Comparison of ENCODE assay signal across 8 mouse cellular contexts in genomic region chr17:12782861-12783847, GRCm38 (mm10). TPM values are rescaled to one million over a fixed set of nuclear protein-coding genes. Genes with fewer than 3 reads are reported as not detected.
DNase-seq lines count a peak whose midpoint lies in the region; ATAC-seq and TF ChIP-seq lines count a peak whose summit lies in the region.

No protein-coding gene starts in this region.

- H3K27me3 ChIP-seq in heart, adult 2 months (ENCODE audit: control insufficient read depth, insufficient read depth, low read length), result no peaks in the 10 kb centered on the region
- no peaks in the 10 kb centered on the region for H3K27me3 ChIP-seq in CH12.LX (replicated peaks)
- H3K27me3 ChIP-seq in myocyte (ENCODE audit: control insufficient read depth, insufficient read depth, insufficient read length), result no peaks in the 10 kb centered on the region
- no peaks in the 10 kb centered on the region for H3K27me3 ChIP-seq in hindbrain, embryonic 14.5 days (ENCODE audit: control insufficient read depth, insufficient read depth, low read length)

- peak overlapping the region; percentile 66 for H3K4me2 ChIP-seq in CH12.LX (ENCODE audit: insufficient read depth, low read depth, poor library complexity, severe bottlenecking)
- peak overlapping the region; percentile 81 for H3K4me2 ChIP-seq in myocyte (ENCODE audit: low read depth)
- no peak overlapping the region for H3K4me2 ChIP-seq in hindbrain, embryonic 14.5 days (replicated peaks)

- intact Hi-C loops in heart, adult 2 months (cut with DNase I), result no loop called here
- intact Hi-C loops in left cerebral cortex, postnatal 14 days (cut with DNase I), result no loop called here

- peak overlapping the region; percentile 35; the same call in 1 of the 2 replicates for H3K9ac ChIP-seq in heart, adult 2 months (ENCODE audit: low read depth, low read length)
- H3K9ac ChIP-seq in CH12.LX (ENCODE audit: insufficient read depth, low read depth), result no peak overlapping the region; the same call in 1 of the 2 replicates
- H3K9ac ChIP-seq in hindbrain, embryonic 14.5 days, result no peak overlapping the region

- H3K79me2 ChIP-seq in heart, adult 2 months (replicated peaks; ENCODE audit: control insufficient read depth, insufficient read depth, low read length), result no peaks in the 10 kb centered on the region; the same call in 1 of the 2 replicates
- H3K79me2 ChIP-seq in CH12.LX (replicated peaks; ENCODE audit: control insufficient read depth, extremely low read depth, insufficient read depth, poor library complexity, severe bottlenecking) (no peaks in the 10 kb centered on the region), myocyte (ENCODE audit: control insufficient read depth, insufficient read depth) (no peaks in the 10 kb centered on the region)

- H3K9me3 ChIP-seq in CH12.LX (replicated peaks; ENCODE audit: low read length), result peaks cover 8% of the 10 kb centered on the region
- H3K9me3 ChIP-seq in hindbrain, embryonic 14.5 days (ENCODE audit: control insufficient read depth, low read length), result no peaks in the 10 kb centered on the region

- dilution Hi-C loops in CH12.LX (cut with MboI; ENCODE audit: extremely low pct_ligation_motif_present, extremely low pct_unique_long_range_greater_than_20kb, low sequenced_read_pairs), result no loop called here

- WGBS in heart, adult 2 months, result 36% methylated on average over 11 of the region's 11 CpGs
- 73% methylated on average over 11 of the region's 11 CpGs for WGBS in hindbrain, embryonic 14.5 days

- H3K27ac ChIP-seq in heart, adult 2 months, result peak overlapping the region; percentile 5
- H3K27ac ChIP-seq in CH12.LX (ENCODE audit: insufficient read depth, low read depth), result peak overlapping the region; percentile 75
- H3K27ac ChIP-seq in layer of hippocampus, adult 2 months, result no peak overlapping the region
- no peak overlapping the region for H3K27ac ChIP-seq in hindbrain, embryonic 14.5 days

- DNase-seq in heart, adult 2 months, result no peak
- no peak for DNase-seq in heart, adult 9 months (ENCODE audit: low spot score in 2 of 2)
- peak; percentile 89 for DNase-seq in CH12.LX (ENCODE audit: extremely low read depth)
- DNase-seq in heart, postnatal 4 days, result peak; percentile 27
- no peak for DNase-seq in left cerebral cortex, postnatal 14 days (ENCODE audit: low spot score in 2 of 2)
- no peak for DNase-seq in layer of hippocampus, adult 2 months (ENCODE audit: low spot score in 2 of 2)
- DNase-seq in hindbrain, embryonic 14.5 days (ENCODE audit: low spot score), result no peak

- peaks cover 19% of the 10 kb centered on the region for H3K36me3 ChIP-seq in heart, adult 2 months (ENCODE audit: control insufficient read depth, insufficient read depth, low read length)
- H3K36me3 ChIP-seq in CH12.LX (replicated peaks in 1 of 2; ENCODE audit: control insufficient read depth in 1 of 2, insufficient read depth in 1 of 2, low read length in 1 of 2) (peaks cover 6 to 42% of the 10 kb centered on the region in 2 experiments), myocyte (ENCODE audit: control insufficient read depth, insufficient read depth) (no peaks in the 10 kb centered on the region)
- no peaks in the 10 kb centered on the region for H3K36me3 ChIP-seq in hindbrain, embryonic 14.5 days (replicated peaks; ENCODE audit: control insufficient read depth, insufficient read depth)

- ATAC-seq in hindbrain, embryonic 14.5 days (ENCODE audit: low FRiP score), result no peak

- H3K4me1 ChIP-seq in heart, adult 2 months (ENCODE audit: control insufficient read depth, insufficient read depth, low read length), result peaks cover 27% of the 10 kb centered on the region
- H3K4me1 ChIP-seq in CH12.LX (ENCODE audit: control insufficient read depth in 1 of 2, insufficient read depth in 2 of 2), result peaks cover 8 to 50% of the 10 kb centered on the region in 2 experiments
- no peaks in the 10 kb centered on the region for H3K4me1 ChIP-seq in hindbrain, embryonic 14.5 days (replicated peaks; ENCODE audit: control insufficient read depth, insufficient read depth, low read length)

- H3ac ChIP-seq in myocyte (ENCODE audit: control insufficient read depth, insufficient read length), result no peak overlapping the region

- in situ Hi-C loops in CH12.LX (cut with MboI; ENCODE audit: low pct_ligation_motif_present, low pct_unique_long_range_greater_than_20kb, low sequenced_read_pairs), result no loop called here

- TF ChIP-seq CTCF in heart, adult 2 months (IDR thresholded peaks at IDR 0.05), result no peak
- no peak for TF ChIP-seq CTCF in CH12.LX (conservative IDR thresholded peaks at IDR 0.05 in 1 of 2, IDR thresholded peaks at IDR 0.05 in 1 of 2; ENCODE audit: low read depth in 2 of 2, low read length in 2 of 2)
- TF ChIP-seq CTCF in layer of hippocampus, adult 2 months (conservative IDR thresholded peaks at IDR 0.05), result no peak

- TF ChIP-seq RAD21 in CH12.LX (IDR thresholded peaks at IDR 0.05; ENCODE audit: low read depth, low read length), result no peak; the same call in none of the 2 replicates

- no peak for TF ChIP-seq EP300 in heart, adult 2 months (IDR thresholded peaks at IDR 0.05; ENCODE audit: insufficient read depth, low read depth, low read length)
- peak; percentile 99 for TF ChIP-seq EP300 in CH12.LX (IDR thresholded peaks at IDR 0.05; ENCODE audit: low read length)

- no peak overlapping the region for H3K4me3 ChIP-seq in heart, adult 2 months
- peak overlapping the region in 1 of 3 experiments; percentile 30 for H3K4me3 ChIP-seq in CH12.LX (replicated peaks in 1 of 3; ENCODE audit: low read depth in 2 of 3, low read length in 2 of 3, poor library complexity in 1 of 3)
- no peak overlapping the region for H3K4me3 ChIP-seq in myocyte
- H3K4me3 ChIP-seq in layer of hippocampus, adult 2 months, result no peak overlapping the region
- H3K4me3 ChIP-seq in hindbrain, embryonic 14.5 days (replicated peaks; ENCODE audit: low read length), result no peak overlapping the region

- TF ChIP-seq POLR2A in heart, adult 2 months (IDR thresholded peaks at IDR 0.05; ENCODE audit: insufficient read depth, low read depth, low read length), result no peak
- TF ChIP-seq POLR2A in CH12.LX (IDR thresholded peaks at IDR 0.05; ENCODE audit: low read depth, low read length), result peak; percentile 23; the same call in 1 of the 2 replicates
- TF ChIP-seq POLR2A in myocyte (IDR thresholded peaks at IDR 0.05; ENCODE audit: insufficient read length, low read depth), result no peak

TF ChIP-seq in CH12.LX, 34 proteins besides CTCF, POLR2A, EP300 and RAD21 (continues in another document):
- TF ChIP-seq SMC3 (IDR thresholded peaks at IDR 0.05; ENCODE audit: low read depth, low read length) (no peak; the same call in 1 of the 2 replicates), BHLHE40 (IDR thresholded peaks at IDR 0.05; ENCODE audit: low read depth, low read length) (peak; percentile 87), JUND (conservative IDR thresholded peaks at IDR 0.05; ENCODE audit: low read depth, low read length) (peak; percentile 88), GABPA (IDR thresholded peaks at IDR 0.05; ENCODE audit: insufficient replicate concordance, low read depth, low read length) (no peak), USF2 (conservative IDR thresholded peaks at IDR 0.05; ENCODE audit: low read depth, low read length) (no peak), NELFE (IDR thresholded peaks at IDR 0.05; ENCODE audit: low read depth, low read length) (peak; percentile 35; the same call in 1 of the 2 replicates), USF1 (IDR thresholded peaks at IDR 0.05; ENCODE audit: low read depth, low read length) (no peak), ZKSCAN1 (IDR thresholded peaks at IDR 0.05; ENCODE audit: borderline replicate concordance, low read depth, low read length) (no peak), ETS1 (conservative IDR thresholded peaks at IDR 0.05; ENCODE audit: low read depth, low read length) (peak; percentile 96), NRF1 (IDR thresholded peaks at IDR 0.05; ENCODE audit: low read depth, low read length) (no peak), SIN3A (IDR thresholded peaks at IDR 0.05; ENCODE audit: low read length) (peak; percentile 69; the same call in 1 of the 2 replicates), TBP (conservative IDR thresholded peaks at IDR 0.05; ENCODE audit: low read depth, low read length) (no peak), UBTF (IDR thresholded peaks at IDR 0.05; ENCODE audit: low read depth, low read length) (0 out of 2 replicates have a peak, but pooled peaks have one; percentile 38)

TF ChIP-seq in myocyte, 11 proteins besides CTCF, POLR2A, EP300 and RAD21:
- no peak for TF ChIP-seq POLR2AphosphoS2 (IDR thresholded peaks at IDR 0.05; ENCODE audit: insufficient read length, low read depth)
- no peak for TF ChIP-seq MYOG (IDR thresholded peaks at IDR 0.05; ENCODE audit: control insufficient read depth in 1 of 3, insufficient read depth in 1 of 3, insufficient read length in 2 of 3, low read depth in 2 of 3)
- TF ChIP-seq TCF12 (IDR thresholded peaks at IDR 0.05; ENCODE audit: insufficient read depth, poor library complexity, severe bottlenecking), result peak; percentile 36
- peak in 2 of 3 experiments; percentile 8 to 29 for TF ChIP-seq MYOD1 (IDR thresholded peaks at IDR 0.05; ENCODE audit: control insufficient read depth in 1 of 3, insufficient read length in 2 of 3, low read depth in 2 of 3)
- TF ChIP-seq REST (IDR thresholded peaks at IDR 0.05; ENCODE audit: insufficient read depth, insufficient read length), result no peak

RNA-seq across cellular contexts. Expression of gene Igf2r, which starts 13.7 kb away (rescaled TPM):
- total RNA-seq in heart, adult 2 months (2021), result 100 to 1,000 TPM in 1 of 2 experiments, 10 to 100 TPM in 1; 98.9 to 116 TPM
- 34.0 and 53.7 TPM in 2 replicates for polyA plus RNA-seq in heart, adult 2 months (2012; rRNA removed)
- total RNA-seq in CH12.LX (2012; rRNA removed), result 57.5 and 61.8 TPM in 2 replicates
- 25.6 and 27.8 TPM in 2 replicates for total RNA-seq in CH12.LX (2014; rRNA removed)
- 32.3 and 34.6 TPM in 2 replicates for polyA plus RNA-seq in CH12.LX (2012; ENCODE audit: insufficient read length, low read depth)
- total RNA-seq in heart, postnatal 4 days (2021), result 100 to 1,000 TPM; 318 TPM
- polyA plus RNA-seq in myocyte (2012; fragmentation: generic; extraction: Trizol), result 21.6 TPM
- 10 to 100 TPM; 25.8 to 25.9 TPM for total RNA-seq in left cerebral cortex, postnatal 14 days (2021)
- total RNA-seq in layer of hippocampus, adult 2 months (2021), result 10 to 100 TPM; 27.9 to 30.3 TPM
- polyA plus RNA-seq in hindbrain, embryonic 14.5 days (2014; fragmentation: Nextera tagmentation; extraction: Ambion mirVana), result 13.1 and 14.9 TPM in 2 replicates

Comparison
In these comparisons a context has a peak if more than half of its experiments do, and no peak if none do; other contexts are left out.
1. DNase-seq: peak in CH12.LX (single experiment) and heart, postnatal 4 days (single experiment); none in heart, adult 2 months (0 of 2), heart, adult 9 months (0 of 2), left cerebral cortex, postnatal 14 days (0 of 2), layer of hippocampus, adult 2 months (0 of 2) and hindbrain, embryonic 14.5 days (single experiment).
2. H3K27ac ChIP-seq: peak in heart, adult 2 months (single experiment) and CH12.LX (single experiment); none in layer of hippocampus, adult 2 months (single experiment) and hindbrain, embryonic 14.5 days (single experiment).